Mouse (Mus musculus) A20 (cell line): ENCODE data around the gene Dph7.
"Not testable (repeated sequence)": the region's sequence is repeated elsewhere in the genome, so short reads cannot be mapped to it uniquely, and the experiment has no call there.

Experiments used
- DNase-seq: peaks from one replicate; pipeline ENCODE4 v3.0.0-alpha.2; 2011; ENCODE audit warnings: low read depth, low spot score

Gene Dph7

DNA sequence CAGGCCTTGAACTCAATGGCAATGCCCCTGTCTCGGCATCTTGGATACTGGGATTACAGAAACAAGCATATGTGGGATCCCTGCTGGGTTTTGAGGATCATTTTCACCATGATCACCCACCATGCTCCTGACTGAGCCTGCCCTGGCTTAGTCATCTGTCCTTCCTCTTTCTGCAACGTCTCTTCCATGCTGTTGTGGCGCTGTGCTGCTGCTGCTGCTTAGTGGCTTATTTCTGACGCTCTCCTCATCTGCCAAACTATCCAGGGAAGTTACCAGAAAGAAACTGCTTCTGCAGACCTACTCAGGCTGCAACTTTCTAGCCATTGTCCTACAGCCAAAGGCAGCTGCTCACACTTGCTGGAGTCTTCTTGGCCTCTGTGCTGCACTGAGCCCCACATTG is 8.2 kb downstream of the Dph7 start:
- DNase-seq = no peak

DNA sequence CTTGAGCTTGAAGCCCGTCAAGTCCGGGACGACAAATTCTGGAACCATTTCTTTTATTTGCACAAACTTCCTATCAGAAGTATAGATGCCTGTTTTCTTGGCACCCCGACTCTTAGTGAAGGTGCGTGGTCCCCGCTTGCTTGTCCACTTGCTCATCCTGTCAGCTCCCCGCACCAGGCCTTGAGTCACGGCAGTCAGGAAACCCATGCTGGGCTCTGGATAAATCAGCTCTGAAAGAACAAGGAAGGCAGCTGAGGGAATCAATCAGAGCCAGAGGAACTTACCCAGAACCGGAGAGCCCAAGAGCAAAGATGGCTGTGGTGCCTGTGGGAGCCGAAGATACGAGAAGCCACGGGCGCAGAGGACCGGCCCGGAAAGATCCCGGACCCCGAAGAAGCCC is 12.3 kb downstream of the Dph7 start:
- DNase-seq = not testable (repeated sequence)

GRCm38 (mm10) chr2:24974906-24975703 is 12.9 kb downstream of the Dph7 start, which contains the start of gene Mrpl41:
TSS of gene Mrpl41 (minus strand) at chr2:24975098.
- peak; percentile 98 for DNase-seq

DNA sequence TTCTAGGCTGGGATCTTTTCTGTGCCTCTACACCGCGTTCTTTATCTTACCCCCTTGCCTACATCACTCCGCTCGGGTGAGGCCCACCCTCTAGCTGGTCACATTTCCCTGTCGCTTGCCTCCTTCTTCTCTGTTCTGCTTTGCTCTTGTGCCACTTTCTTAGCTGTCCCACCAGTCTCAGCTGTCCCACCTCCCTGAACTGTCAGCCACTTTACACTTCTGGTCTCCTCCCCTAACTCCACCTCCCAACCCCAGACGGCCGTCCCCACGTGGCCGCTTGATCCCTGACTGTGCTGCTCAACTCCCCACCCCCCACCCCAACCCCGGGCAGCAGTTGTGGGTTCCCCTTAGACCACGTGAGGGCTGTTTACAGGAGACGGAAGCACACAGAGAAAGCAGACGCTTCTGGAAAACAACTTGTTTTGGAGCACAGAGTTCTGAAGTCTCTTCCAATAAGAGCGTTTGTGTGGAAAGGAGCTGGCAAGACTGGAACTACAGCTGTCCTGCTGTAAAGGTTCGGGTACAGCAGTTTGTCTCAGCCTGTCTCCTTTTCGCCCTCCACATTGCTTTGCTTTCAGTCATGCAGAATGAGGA is 13.6 kb downstream of the Dph7 start, which contains the start of gene Pnpla7:
Gene Pnpla7, plus strand, starts transcription at position 330 of the 594 bp plus-strand sequence.
- peak; percentile 96 for DNase-seq

- DNase-seq = peak; percentile 27
These were observed 14.8 kb downstream of the Dph7 start for GRCm38 (mm10) chr2:24976960-24977359.

DNA sequence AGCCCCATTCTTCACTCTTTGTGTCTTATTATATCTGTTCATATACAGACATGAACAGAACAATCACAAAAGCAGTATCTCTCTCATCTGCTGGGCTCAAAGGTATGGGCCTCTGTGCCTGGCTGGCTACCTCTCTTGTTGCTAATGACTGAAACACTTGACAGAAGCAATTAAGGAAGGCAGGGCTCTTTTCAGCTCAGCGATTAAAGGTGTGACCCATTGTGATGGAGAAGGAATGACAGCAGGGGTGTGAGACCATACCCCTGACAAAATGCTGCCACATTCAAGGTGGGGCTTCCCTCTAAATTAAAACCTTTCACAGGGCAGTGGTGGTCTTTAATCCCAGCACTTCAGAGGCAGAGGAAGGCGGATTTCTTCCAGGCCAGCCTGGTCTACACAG is 25.6 kb downstream of the Dph7 start:
- no peak for DNase-seq

DNA sequence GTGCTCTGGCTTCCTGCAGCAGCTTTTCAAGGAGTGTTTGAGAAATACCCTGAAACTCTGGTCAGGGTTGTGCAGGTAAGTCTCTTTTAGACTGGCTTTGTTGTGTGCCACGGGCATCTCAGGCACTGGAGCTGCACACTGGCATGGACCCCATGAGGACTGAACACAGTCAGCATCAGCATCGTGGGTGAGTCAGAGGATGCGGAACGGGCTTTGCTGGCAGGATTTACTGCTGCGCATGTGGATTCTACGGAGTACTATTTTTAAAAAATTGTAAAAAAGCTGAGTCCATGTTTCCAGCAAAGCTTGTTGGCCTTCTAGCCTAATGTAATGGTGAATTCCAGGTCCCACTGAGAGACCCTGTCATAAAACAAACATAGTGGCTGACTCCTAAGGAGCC is 33.1 kb downstream of the Dph7 start:
- DNase-seq = no peak

DNA sequence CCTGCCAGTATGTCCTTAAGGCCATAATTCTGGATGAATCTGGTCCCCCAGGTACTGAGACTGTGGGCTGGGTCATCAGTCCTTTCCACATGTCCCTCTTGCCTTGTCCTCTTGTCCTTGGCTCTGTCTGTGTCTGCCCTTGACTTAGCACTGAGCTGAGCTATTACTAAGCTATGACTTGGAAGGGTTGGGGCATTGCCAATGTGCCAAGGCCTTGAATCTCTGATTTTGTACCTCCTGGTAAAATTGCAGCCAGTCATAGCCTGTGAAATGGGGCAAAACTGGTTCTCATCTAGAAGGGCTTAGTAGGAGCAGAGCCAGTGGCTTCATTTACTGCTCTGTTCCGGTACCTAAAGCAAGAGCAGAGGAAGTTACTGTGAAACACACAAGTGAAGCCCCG is 34.3 kb downstream of the Dph7 start:
- no peak for DNase-seq

GRCm38 (mm10) chr2:25000544-25001235 is 38.5 kb downstream of the Dph7 start:
- no peak for DNase-seq

GRCm38 (mm10) chr2:25003946-25004786 is 42.0 kb downstream of the Dph7 start:
- DNase-seq = no peak

DNA sequence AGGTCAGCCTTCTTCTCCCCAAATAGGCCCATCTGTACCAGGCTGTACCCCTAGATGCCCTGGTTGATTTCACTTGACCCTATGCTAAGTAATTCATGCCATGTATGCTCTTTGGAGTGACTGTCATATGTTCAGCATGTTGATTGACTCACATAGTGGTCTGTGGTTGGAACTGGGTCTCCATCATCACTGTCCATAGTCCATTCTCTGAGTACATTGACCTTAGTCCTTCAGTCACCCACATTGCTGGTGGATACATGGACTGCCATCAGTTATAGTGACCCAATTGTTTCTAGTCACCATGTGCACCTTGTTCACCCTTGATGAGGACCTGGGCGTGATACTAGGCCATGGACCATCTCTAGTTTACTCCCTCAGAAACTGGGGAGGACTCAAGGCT is 44.6 kb downstream of the Dph7 start:
- DNase-seq = no peak

- DNase-seq = peak; percentile 57
These were observed 46.0 kb downstream of the Dph7 start for GRCm38 (mm10) chr2:25008250-25008649.
